Mouse (Mus musculus) hindbrain, embryonic 11.5 days (tissue): ENCODE measurements around the gene Rab25. TPM values are rescaled to one million over a fixed set of nuclear protein-coding genes. Genes with fewer than 3 reads are reported as not detected.

Experiments used
- ATAC-seq: fragments of 200-750 bp; cut with Nextera tagmentation; 2 replicates; pipeline ENCODE4 v1.8.0; 2017; ENCODE audit warnings: mild to moderate bottlenecking, moderate TSS enrichment, moderate library complexity; ENCODE audit not compliant: low FRiP score
- DNase-seq: peaks from one replicate; pipeline ENCODE4 v3.0.0-alpha.2; 2015; ENCODE audit warnings: low spot score
- H3K27ac ChIP-seq: fragments of 300-500 bp; sonication (generic); 2 replicates; pipeline ENCODE4 v1.5.1; 2014; ENCODE audit warnings: mild to moderate bottlenecking, low read depth, low read length
- H3K27me3 ChIP-seq: fragments of 300-500 bp; sonication (generic); 2 replicates; pipeline ENCODE4 v1.6.1; 2014; ENCODE audit warnings: mild to moderate bottlenecking, low read length, moderate library complexity, mixed read lengths; ENCODE audit not compliant: control insufficient read depth, insufficient read depth
- H3K36me3 ChIP-seq: fragments of 300-500 bp; sonication (generic); 2 replicates; pipeline ENCODE4 v1.6.1; 2014; ENCODE audit warnings: mild to moderate bottlenecking, low read length, moderate library complexity, mixed read lengths; ENCODE audit not compliant: control insufficient read depth, insufficient read depth
- H3K4me1 ChIP-seq: fragments of 300-500 bp; sonication (generic); replicated peaks from 2 replicates; pipeline ENCODE4 v1.6.1; 2014; ENCODE audit warnings: low read length, mixed read lengths; ENCODE audit not compliant: control insufficient read depth, insufficient read depth
- H3K4me2 ChIP-seq: fragments of 300-500 bp; sonication (generic); replicated peaks from 2 replicates; pipeline ENCODE4 v1.6.1; 2014; ENCODE audit warnings: mild to moderate bottlenecking, low read depth, low read length
- H3K4me3 ChIP-seq: fragments of 300-500 bp; sonication (generic); 2 replicates; pipeline ENCODE4 v1.5.1; 2014; ENCODE audit warnings: low read depth, low read length
- H3K9ac ChIP-seq: fragments of 300-500 bp; sonication (generic); 2 replicates; pipeline ENCODE4 v1.6.1; 2014; ENCODE audit warnings: low read depth, low read length
- H3K9me3 ChIP-seq: fragments of 300-500 bp; sonication (generic); 2 replicates; pipeline ENCODE4 v1.6.1; 2016; ENCODE audit warnings: low read length; ENCODE audit not compliant: control insufficient read depth
- WGBS: fragments of 180-500 bp; shearing (Covaris S2); extraction: QIAGEN DNeasy Blood & Tissue Kit; methylation state at CpG from one replicate; pipeline ENCODE4 v1.1.7; 2014; 5-methylcytosine and 5-hydroxymethylcytosine counted together
- polyA plus RNA-seq: library from polyadenylated mRNA; unstranded; fragments of >200 nt; fragmentation: Nextera tagmentation; extraction: Ambion mirVana; gene quantifications from 2 replicates; pipeline ENCODE4 v1.2.1, GENCODE M21; 2014

Rab25 gene
- polyA plus RNA-seq, 1 experiment from 2014 or later, result 1.8 TPM

- DNase-seq (no peak), ATAC-seq (no peak)
- Histone ChIP-seq H3K27ac (peak overlapping the region; percentile 97), H3K9ac (peak overlapping the region; percentile 99), H3K9me3 (no peaks in the 10 kb centered on the region), H3K4me1 (peaks cover 36% of the 10 kb centered on the region), H3K4me3 (peak overlapping the region; percentile 94), H3K27me3 (no peaks in the 10 kb centered on the region), H3K4me2 (peak overlapping the region; percentile 93), H3K36me3 (peaks cover 15% of the 10 kb centered on the region)
- WGBS, result 0% methylated on average over 5 of the region's 5 CpGs
Measured at GRCm38 (mm10) chr3:88533706-88534105, 14.4 kb downstream of the Rab25 start.

GRCm38 (mm10) chr3:88532689-88533511, 15.2 kb downstream of the Rab25 start:
- Histone ChIP-seq H3K9me3 (no peaks in the 10 kb centered on the region), H3K9ac (peak overlapping the region; percentile 99), H3K4me2 (peak overlapping the region; percentile 93), H3K4me1 (peaks cover 32% of the 10 kb centered on the region), H3K27me3 (no peaks in the 10 kb centered on the region), H3K27ac (peak overlapping the region; percentile 97), H3K36me3 (peaks cover 9% of the 10 kb centered on the region; the same call in 1 of the 2 replicates), H3K4me3 (peak overlapping the region; percentile 94)
- under 1% methylated on average over 37 of the region's 40 CpGs for WGBS
- peak; percentile 83 for DNase-seq
- peak; percentile 43 for ATAC-seq

GRCm38 (mm10) chr3:88532299-88532674, 15.8 kb downstream of the Rab25 start, which contains the start of gene Mex3a:
TSS of gene Mex3a (plus strand) at chr3:88532395.
- Histone ChIP-seq H3K9ac (peak within 1 kb of the TSS; percentile 99), H3K27me3 (no peaks in the 10 kb centered on the region), H3K27ac (peak within 1 kb of the TSS; percentile 97), H3K4me3 (peak within 1 kb of the TSS; percentile 94), H3K4me1 (peaks cover 34% of the 10 kb centered on the region), H3K4me2 (peak within 1 kb of the TSS; percentile 93), H3K36me3 (peaks cover 6% of the 10 kb centered on the region; the same call in 1 of the 2 replicates), H3K9me3 (no peaks in the 10 kb centered on the region)
- no peak for ATAC-seq
- DNase-seq, result no peak
- WGBS, result 0% methylated on average over 15 of the region's 31 CpGs

- H3K4me1 ChIP-seq, result peaks cover 29% of the 10 kb centered on the region
Measured at GRCm38 (mm10) chr3:88531348-88532298, 16.5 kb downstream of the Rab25 start.

GRCm38 (mm10) chr3:88530082-88530864, 17.8 kb downstream of the Rab25 start:
- H3K4me3 ChIP-seq, result peak overlapping the region; percentile 94
- DNase-seq (peak; percentile 48), ATAC-seq (no peak)
- H3K27me3 ChIP-seq, result no peaks in the 10 kb centered on the region
- H3K9me3 ChIP-seq, result no peaks in the 10 kb centered on the region
- peak overlapping the region; percentile 99 for H3K9ac ChIP-seq
- H3K4me1 ChIP-seq, result peaks cover 16% of the 10 kb centered on the region
- H3K4me2 ChIP-seq, result peak overlapping the region; percentile 84
- H3K36me3 ChIP-seq, result no peaks in the 10 kb centered on the region
- peak overlapping the region; percentile 97 for H3K27ac ChIP-seq
- WGBS, result 8% methylated on average over 11 of the region's 11 CpGs

More at GRCm38 (mm10) chr3:88531348-88532298, 16.5 kb downstream of the Rab25 start:
- no peaks in the 10 kb centered on the region for H3K27me3 ChIP-seq
- no peaks in the 10 kb centered on the region for H3K9me3 ChIP-seq
- ATAC-seq (peak; percentile 86), DNase-seq (peak; percentile 92)
- H3K36me3 ChIP-seq, result peaks cover 3% of the 10 kb centered on the region; the same call in 1 of the 2 replicates
- peak overlapping the region; percentile 84 for H3K4me2 ChIP-seq
- H3K4me3 ChIP-seq, result peak overlapping the region; percentile 94
- peak overlapping the region; percentile 97 for H3K27ac ChIP-seq
- H3K9ac ChIP-seq, result peak overlapping the region; percentile 99
- WGBS, result under 1% methylated on average over 49 of the region's 63 CpGs

- Histone ChIP-seq H3K4me3 (peak overlapping the region; percentile 94), H3K27ac (peak overlapping the region; percentile 97), H3K4me1 (peaks cover 8% of the 10 kb centered on the region), H3K9me3 (no peaks in the 10 kb centered on the region), H3K4me2 (peak overlapping the region; percentile 84), H3K27me3 (no peaks in the 10 kb centered on the region), H3K36me3 (0 out of 2 replicates have a peak, but pooled peaks cover 3% of the 10 kb centered on the region), H3K9ac (peak overlapping the region; percentile 99)
- ATAC-seq (no peak), DNase-seq (peak; percentile 37)
- 35% methylated on average over 7 of the region's 7 CpGs for WGBS
Measured at GRCm38 (mm10) chr3:88529204-88530000, 18.7 kb downstream of the Rab25 start.

GRCm38 (mm10) chr3:88528646-88529045, 19.5 kb downstream of the Rab25 start:
- WGBS, result 87% methylated on average over 11 of the region's 11 CpGs
- H3K9me3 ChIP-seq, result no peaks in the 10 kb centered on the region
- no peak overlapping the region for H3K27ac ChIP-seq
- DNase-seq (no peak), ATAC-seq (no peak)
- H3K4me1 ChIP-seq, result peaks cover 8% of the 10 kb centered on the region
- no peaks in the 10 kb centered on the region for H3K27me3 ChIP-seq
- H3K4me2 ChIP-seq, result no peak overlapping the region
- H3K9ac ChIP-seq, result no peak overlapping the region
- H3K4me3 ChIP-seq, result no peak overlapping the region
- H3K36me3 ChIP-seq, result 0 out of 2 replicates have a peak, but pooled peaks cover 6% of the 10 kb centered on the region
